Mouse (Mus musculus) kidney, embryonic 14.5 days (tissue): Measurements from ENCODE around the gene Trip10. TPM values are rescaled to one million over a fixed set of nuclear protein-coding genes. Genes with fewer than 3 reads are reported as not detected.
A peak's percentile ranks its signal among the peaks of the same experiment; 100 is the strongest.

Experiments used
- ATAC-seq: fragments of 200-750 bp; cut with Nextera tagmentation; 2 replicates; pipeline ENCODE4 v1.8.0; 2017; ENCODE audit warnings: moderate number of reproducible peaks, mild to moderate bottlenecking, moderate TSS enrichment, moderate library complexity; ENCODE audit not compliant: low FRiP score, low TSS enrichment
- H3K27ac ChIP-seq: fragments of 300-500 bp; sonication (generic); 2 replicates; pipeline ENCODE4 v1.5.1; 2014; ENCODE audit warnings: low read depth, mild to moderate bottlenecking, low read length, moderate library complexity, mixed read lengths
- H3K27me3 ChIP-seq: fragments of 300-500 bp; sonication (generic); 2 replicates; pipeline ENCODE4 v1.6.1; 2014; ENCODE audit warnings: mild to moderate bottlenecking, low read length; ENCODE audit not compliant: control insufficient read depth, insufficient read depth
- H3K36me3 ChIP-seq: fragments of 300-500 bp; sonication (generic); 2 replicates; pipeline ENCODE4 v1.6.1; 2014; ENCODE audit warnings: low read length, mixed read lengths; ENCODE audit not compliant: control insufficient read depth, insufficient read depth
- H3K4me1 ChIP-seq: fragments of 300-500 bp; sonication (generic); 2 replicates; pipeline ENCODE4 v1.6.1; 2014; ENCODE audit warnings: low read length, mixed read lengths; ENCODE audit not compliant: control insufficient read depth, insufficient read depth
- H3K4me2 ChIP-seq: fragments of 300-500 bp; sonication (generic); replicated peaks from 2 replicates; pipeline ENCODE4 v1.6.1; 2014; ENCODE audit warnings: low read depth, mild to moderate bottlenecking, low read length
- H3K4me3 ChIP-seq: fragments of 300-500 bp; sonication (generic); 2 replicates; pipeline ENCODE4 v1.5.1; 2014; ENCODE audit warnings: mild to moderate bottlenecking, low read length
- H3K9ac ChIP-seq: fragments of 300-500 bp; sonication (generic); 2 replicates; pipeline ENCODE4 v1.6.1; 2014; ENCODE audit warnings: low read depth, mild to moderate bottlenecking, low read length, moderate library complexity
- H3K9me3 ChIP-seq: fragments of 300-500 bp; sonication (generic); 2 replicates; pipeline ENCODE4 v1.6.1; 2016; ENCODE audit warnings: low read length; ENCODE audit not compliant: control insufficient read depth
- WGBS: fragments of 180-500 bp; shearing (Covaris S2); extraction: QIAGEN DNeasy Blood & Tissue Kit; methylation state at CpG from one replicate; pipeline ENCODE4 v1.1.7; 2014; 5-methylcytosine and 5-hydroxymethylcytosine counted together
- polyA plus RNA-seq: library from polyadenylated mRNA; unstranded; fragments of >200 nt; fragmentation: Nextera tagmentation; extraction: Ambion mirVana; gene quantifications from 2 replicates; pipeline ENCODE4 v1.2.1, GENCODE M21; 2014

Trip10 gene
- polyA plus RNA-seq, 1 experiment from 2014 or later = 37.1 TPM

GRCm38 (mm10) chr17:57258191-57258590 is 8.9 kb downstream of the Trip10 start:
- H3K27ac ChIP-seq = no peak overlapping the region
- no peak overlapping the region for H3K4me2 ChIP-seq
- H3K9ac ChIP-seq = no peak overlapping the region
- ATAC-seq = no peak
- peaks cover 90% of the 10 kb centered on the region for H3K36me3 ChIP-seq
- H3K4me3 ChIP-seq = no peak overlapping the region
- no peaks in the 10 kb centered on the region for H3K27me3 ChIP-seq
- H3K4me1 ChIP-seq = no peaks in the 10 kb centered on the region
- no peaks in the 10 kb centered on the region for H3K9me3 ChIP-seq
- 92% methylated on average over 3 of the region's 3 CpGs for WGBS

- peaks cover 77% of the 10 kb centered on the region for H3K36me3 ChIP-seq
- H3K4me3 ChIP-seq = no peak overlapping the region
- no peak overlapping the region for H3K27ac ChIP-seq
- H3K9ac ChIP-seq = no peak overlapping the region
- WGBS = 93% methylated on average over 8 of the region's 8 CpGs
- H3K4me1 ChIP-seq = no peaks in the 10 kb centered on the region
- H3K27me3 ChIP-seq = no peaks in the 10 kb centered on the region
- ATAC-seq = no peak
- H3K9me3 ChIP-seq = no peaks in the 10 kb centered on the region
- H3K4me2 ChIP-seq = no peak overlapping the region
Measured at GRCm38 (mm10) chr17:57259742-57260141, 10.5 kb downstream of the Trip10 start.

GRCm38 (mm10) chr17:57260351-57260750 is 11.1 kb downstream of the Trip10 start:
- H3K27me3 ChIP-seq = no peaks in the 10 kb centered on the region
- no peaks in the 10 kb centered on the region for H3K9me3 ChIP-seq
- H3K9ac ChIP-seq = no peak overlapping the region
- H3K36me3 ChIP-seq = peaks cover 71% of the 10 kb centered on the region
- H3K4me2 ChIP-seq = no peak overlapping the region
- H3K27ac ChIP-seq = no peak overlapping the region
- WGBS = 86% methylated on average over 9 of the region's 9 CpGs
- H3K4me1 ChIP-seq = 0 out of 2 replicates have a peak, but pooled peaks cover under 1% of the 10 kb centered on the region
- ATAC-seq = no peak
- H3K4me3 ChIP-seq = no peak overlapping the region

GRCm38 (mm10) chr17:57261286-57261685 is 12.0 kb downstream of the Trip10 start:
- 0 out of 2 replicates have a peak, but pooled peaks cover 4% of the 10 kb centered on the region for H3K4me1 ChIP-seq
- no peak overlapping the region for H3K27ac ChIP-seq
- H3K27me3 ChIP-seq = no peaks in the 10 kb centered on the region
- no peak overlapping the region for H3K4me3 ChIP-seq
- H3K4me2 ChIP-seq = no peak overlapping the region
- WGBS = 91% methylated on average over 4 of the region's 4 CpGs
- H3K9ac ChIP-seq = no peak overlapping the region
- no peaks in the 10 kb centered on the region for H3K9me3 ChIP-seq
- no peak for ATAC-seq
- peaks cover 64% of the 10 kb centered on the region for H3K36me3 ChIP-seq

- Histone ChIP-seq H3K36me3 (peaks cover 60% of the 10 kb centered on the region), H3K9ac (no peak overlapping the region), H3K4me3 (no peak overlapping the region), H3K4me2 (no peak overlapping the region), H3K27ac (no peak overlapping the region), H3K27me3 (no peaks in the 10 kb centered on the region), H3K9me3 (no peaks in the 10 kb centered on the region), H3K4me1 (0 out of 2 replicates have a peak, but pooled peaks cover 4% of the 10 kb centered on the region)
- ATAC-seq = no peak
- whole genome bisulfite sequencing = 50% methylated on average over 1 of the region's 1 CpGs
Measured at GRCm38 (mm10) chr17:57261796-57262195, 12.5 kb downstream of the Trip10 start.

- Histone ChIP-seq H3K4me1 (0 out of 2 replicates have a peak, but pooled peaks cover 4% of the 10 kb centered on the region), H3K27me3 (no peaks in the 10 kb centered on the region), H3K9me3 (no peaks in the 10 kb centered on the region), H3K27ac (no peak overlapping the region), H3K9ac (no peak overlapping the region), H3K4me2 (no peak overlapping the region), H3K36me3 (peaks cover 52% of the 10 kb centered on the region), H3K4me3 (no peak overlapping the region)
- 90% methylated on average over 17 of the region's 17 CpGs for WGBS
- ATAC-seq = no peak
Measured at GRCm38 (mm10) chr17:57262901-57263550, 13.8 kb downstream of the Trip10 start.

GRCm38 (mm10) chr17:57264164-57264563 is 14.9 kb downstream of the Trip10 start:
- no peak overlapping the region for H3K4me3 ChIP-seq
- H3K9ac ChIP-seq = no peak overlapping the region
- H3K4me2 ChIP-seq = no peak overlapping the region
- H3K27ac ChIP-seq = no peak overlapping the region
- WGBS = 75% methylated on average over 2 of the region's 2 CpGs
- 0 out of 2 replicates have a peak, but pooled peaks cover 4% of the 10 kb centered on the region for H3K4me1 ChIP-seq
- ATAC-seq = 0 out of 2 replicates have a peak, but pooled peaks have one; percentile 28
- peaks cover 42% of the 10 kb centered on the region for H3K36me3 ChIP-seq
- no peaks in the 10 kb centered on the region for H3K27me3 ChIP-seq
- H3K9me3 ChIP-seq = no peaks in the 10 kb centered on the region

GRCm38 (mm10) chr17:57264972-57265945 is 16.0 kb downstream of the Trip10 start:
- Histone ChIP-seq H3K9ac (no peak overlapping the region), H3K4me1 (0 out of 2 replicates have a peak, but pooled peaks cover 4% of the 10 kb centered on the region), H3K4me2 (peak overlapping the region; percentile 29), H3K27me3 (no peaks in the 10 kb centered on the region), H3K36me3 (peaks cover 31% of the 10 kb centered on the region), H3K4me3 (peak overlapping the region; percentile 14; the same call in 1 of the 2 replicates), H3K27ac (no peak overlapping the region), H3K9me3 (no peaks in the 10 kb centered on the region)
- peak; percentile 93 for ATAC-seq
- WGBS = 26% methylated on average over 21 of the region's 22 CpGs
